Mouse (Mus musculus) kidney, adult 10 weeks (tissue): ENCODE results near the gene Ccnj. TPM values are rescaled to one million over a fixed set of nuclear protein-coding genes. Genes with fewer than 3 reads are reported as not detected.

ENCODE experiments used
- polyA plus RNA-seq: library from polyadenylated mRNA; stranded (reverse); fragments of 350-450 nt; fragmentation: Illumina TruSeq; extraction: RNeasy Lipid Tissue Mini Kit (QIAGEN cat#74804); gene quantifications from one replicate; pipeline ENCODE4 v1.2.3, GENCODE M21; 2014; ENCODE audit warnings: low read depth, low replicate concordance

Ccnj gene
- polyA plus RNA-seq, result 3.5 TPM

DNA sequence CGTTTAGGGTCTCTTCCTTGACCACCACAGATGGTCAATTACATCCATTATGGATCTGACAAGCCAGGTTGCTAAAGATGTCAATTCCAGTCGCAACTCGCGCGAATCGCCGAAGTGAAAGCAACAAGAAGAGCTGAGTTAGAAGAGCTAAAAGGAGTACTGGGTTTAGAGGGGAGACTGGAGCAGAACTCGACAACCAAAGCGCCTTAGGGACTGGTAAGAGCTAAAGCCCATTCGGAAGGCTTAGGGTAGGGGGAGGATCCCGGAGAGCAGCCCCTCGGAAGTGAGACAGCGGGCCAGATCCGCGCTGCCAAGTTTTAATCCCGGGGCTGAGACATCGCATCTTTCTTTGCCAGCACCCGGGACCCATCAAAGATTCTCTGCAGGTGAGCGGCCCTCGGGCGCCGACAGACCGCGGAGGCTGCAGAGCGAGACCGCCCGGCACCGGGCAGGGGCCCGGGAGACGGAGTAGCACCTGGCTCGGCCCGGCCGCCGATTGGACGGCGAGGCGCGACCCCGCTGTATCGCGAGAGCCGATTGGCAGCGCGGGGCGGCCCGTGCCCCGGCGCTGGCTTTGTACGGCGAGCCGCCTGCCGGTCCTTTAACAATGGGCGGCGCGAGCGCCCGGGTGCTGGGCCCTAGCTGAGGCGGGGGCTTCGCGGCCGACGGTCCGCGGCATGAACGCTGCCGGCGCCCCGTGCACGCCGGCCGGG, at the start of gene Ccnj:
Gene Ccnj (plus strand): TSS at position 577 of the 713 bp plus-strand sequence.

GRCm38 (mm10) chr19:40894519-40895392, 63.7 kb downstream of the Ccnj start, which contains the start of gene Zfp518a:
Gene Zfp518a, plus strand, starts transcription at chr19:40894705.

Other genes starting within 250 kb of the Ccnj start
- 0.61 TPM for gene Aldh18a1, start 242.8 kb upstream of the Ccnj start, polyA plus RNA-seq
- gene Tctn3, start 219.0 kb upstream of the Ccnj start, polyA plus RNA-seq, result 4.1 TPM
- 12.7 TPM for gene Entpd1, start 218.9 kb upstream of the Ccnj start, polyA plus RNA-seq
- not detected for gene Cc2d2b, start 82.5 kb upstream of the Ccnj start, polyA plus RNA-seq
- 35.2 TPM for gene Zfp518a, start 63.4 kb downstream of the Ccnj start, polyA plus RNA-seq
- 18.2 TPM for gene Blnk, start 163.3 kb downstream of the Ccnj start, polyA plus RNA-seq
- not detected for gene Dntt, start 198.0 kb downstream of the Ccnj start, polyA plus RNA-seq
- not detected for gene Opalin, start 245.8 kb downstream of the Ccnj start, polyA plus RNA-seq